Mouse (Mus musculus): ENCODE results near the gene Uqcc3. TPM values are rescaled to one million over a fixed set of nuclear protein-coding genes. Genes with fewer than 3 reads are reported as not detected.
A peak's percentile ranks its signal among the peaks of the same experiment; 100 is the strongest.

Uqcc3 gene
- 12.6 and 38.2 TPM in 2 replicates for total RNA-seq (2014; rRNA removed; ENCODE audit: low replicate concordance)
- polyA plus RNA-seq (2015; fragmentation: Nextera tagmentation; extraction: Ambion mirVana): 91.9 and 102 TPM in 2 replicates

DNA sequence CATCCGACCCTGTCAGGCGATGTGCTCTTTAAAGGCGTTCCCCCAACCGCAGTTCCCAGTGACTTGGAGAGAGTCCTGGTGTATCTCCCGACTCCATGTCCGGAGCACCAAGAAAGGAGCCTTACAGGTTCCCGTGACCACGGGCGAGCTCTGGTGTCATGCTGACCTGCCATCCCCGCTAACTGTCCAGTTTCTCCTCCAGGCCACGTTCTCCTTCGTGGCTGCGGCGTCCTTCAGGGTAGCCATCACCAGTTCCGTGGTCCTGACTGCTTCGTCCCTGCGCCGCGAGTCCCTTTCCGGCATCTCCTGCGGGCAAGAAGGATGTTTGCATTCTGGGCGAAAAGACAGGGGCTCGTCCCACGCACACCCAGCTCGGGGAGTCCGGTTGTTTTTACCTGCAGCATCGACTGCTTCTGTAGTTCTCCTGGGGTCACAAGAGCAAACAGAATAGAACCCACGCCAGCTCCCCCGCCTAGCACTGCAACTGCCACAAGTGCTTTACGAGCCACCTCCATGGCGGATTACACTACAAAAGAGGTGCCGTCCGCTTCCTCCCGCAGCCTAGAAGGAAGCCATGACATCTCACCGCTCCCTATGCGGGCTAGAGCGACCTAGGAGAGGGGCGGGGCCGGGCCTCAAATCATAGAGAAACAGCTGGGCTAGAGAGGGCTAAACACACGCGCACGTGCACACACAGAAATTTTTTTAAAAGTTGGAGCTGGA is at the start of gene Uqcc3:
TSS of gene Uqcc3 (minus strand) at position 613 of the 723 bp plus-strand sequence.
- Histone ChIP-seq H3K4me3 (ENCODE audit: low read depth, low read length) (peak within 1 kb of the TSS; percentile 72), H3K27ac (ENCODE audit: low read depth) (peak within 1 kb of the TSS; percentile 79), H3K27me3 (ENCODE audit: control insufficient read depth, insufficient read depth, low read length) (no peaks in the 10 kb centered on the region), H3K9ac (replicated peaks; ENCODE audit: low read depth, low read length) (peak within 1 kb of the TSS; percentile 75), H3K9me3 (replicated peaks; ENCODE audit: control insufficient read depth, low read length) (no peaks in the 10 kb centered on the region), H3K4me1 (ENCODE audit: control insufficient read depth, insufficient read depth) (peaks cover 3% of the 10 kb centered on the region), H3K4me2 (ENCODE audit: low read depth, low read length) (peak within 1 kb of the TSS; percentile 93), H3K36me3 (replicated peaks; ENCODE audit: control insufficient read depth, insufficient read depth, low read length) (peaks cover 21% of the 10 kb centered on the region)
- WGBS: under 1% methylated on average over 42 of the region's 42 CpGs
- ATAC-seq (ENCODE audit: insufficient read depth, low read depth) (peak; percentile 98), DNase-seq (ENCODE audit: low spot score) (peak; percentile 90)
- TF ChIP-seq CTCF (IDR thresholded peaks at IDR 0.05; ENCODE audit: low read depth): no peak
- no peak for TF ChIP-seq EP300 (IDR thresholded peaks at IDR 0.05; ENCODE audit: low read depth)

DNA sequence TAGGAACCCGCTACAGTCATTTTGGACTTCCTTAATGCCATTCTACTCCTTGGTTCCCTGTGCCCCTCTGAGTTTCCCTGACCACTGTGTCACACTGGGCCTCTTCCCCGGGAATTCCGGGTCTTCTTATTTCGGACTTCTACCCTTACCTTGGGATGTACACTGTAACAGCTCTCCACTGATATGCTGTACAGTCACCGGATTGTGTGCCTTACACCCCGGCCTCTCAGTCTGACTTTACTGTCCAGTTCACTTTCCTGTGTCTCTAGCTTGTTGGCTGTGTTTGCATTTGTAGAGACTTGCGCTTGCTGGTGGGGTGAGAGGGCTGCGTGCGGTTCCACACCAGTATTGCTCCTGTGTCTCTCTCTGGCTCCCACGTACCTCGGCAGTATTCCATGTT is 49.4 kb upstream of the Uqcc3 start:
- 12% methylated on average over 11 of the region's 11 CpGs for WGBS
- H3K4me1 ChIP-seq (ENCODE audit: control insufficient read depth, insufficient read depth): 0 out of 2 replicates have a peak, but pooled peaks cover 9% of the 10 kb centered on the region
- H3K9ac ChIP-seq (replicated peaks; ENCODE audit: low read depth, low read length): peak overlapping the region; percentile 80
- no peak for TF ChIP-seq CTCF (IDR thresholded peaks at IDR 0.05; ENCODE audit: low read depth)
- TF ChIP-seq EP300 (IDR thresholded peaks at IDR 0.05; ENCODE audit: low read depth): no peak
- H3K27ac ChIP-seq (ENCODE audit: low read depth): peak overlapping the region; percentile 82
- H3K4me2 ChIP-seq (ENCODE audit: low read depth, low read length): peak overlapping the region; percentile 89
- no peaks in the 10 kb centered on the region for H3K27me3 ChIP-seq (ENCODE audit: control insufficient read depth, insufficient read depth, low read length)
- no peak for DNase-seq (ENCODE audit: low spot score)
- peak overlapping the region; percentile 74 for H3K4me3 ChIP-seq (ENCODE audit: low read depth, low read length)
- no peaks in the 10 kb centered on the region for H3K9me3 ChIP-seq (replicated peaks; ENCODE audit: control insufficient read depth, low read length)
- H3K36me3 ChIP-seq (replicated peaks; ENCODE audit: control insufficient read depth, insufficient read depth, low read length): peaks cover 41% of the 10 kb centered on the region
- no peak for ATAC-seq (ENCODE audit: insufficient read depth, low read depth)

DNA sequence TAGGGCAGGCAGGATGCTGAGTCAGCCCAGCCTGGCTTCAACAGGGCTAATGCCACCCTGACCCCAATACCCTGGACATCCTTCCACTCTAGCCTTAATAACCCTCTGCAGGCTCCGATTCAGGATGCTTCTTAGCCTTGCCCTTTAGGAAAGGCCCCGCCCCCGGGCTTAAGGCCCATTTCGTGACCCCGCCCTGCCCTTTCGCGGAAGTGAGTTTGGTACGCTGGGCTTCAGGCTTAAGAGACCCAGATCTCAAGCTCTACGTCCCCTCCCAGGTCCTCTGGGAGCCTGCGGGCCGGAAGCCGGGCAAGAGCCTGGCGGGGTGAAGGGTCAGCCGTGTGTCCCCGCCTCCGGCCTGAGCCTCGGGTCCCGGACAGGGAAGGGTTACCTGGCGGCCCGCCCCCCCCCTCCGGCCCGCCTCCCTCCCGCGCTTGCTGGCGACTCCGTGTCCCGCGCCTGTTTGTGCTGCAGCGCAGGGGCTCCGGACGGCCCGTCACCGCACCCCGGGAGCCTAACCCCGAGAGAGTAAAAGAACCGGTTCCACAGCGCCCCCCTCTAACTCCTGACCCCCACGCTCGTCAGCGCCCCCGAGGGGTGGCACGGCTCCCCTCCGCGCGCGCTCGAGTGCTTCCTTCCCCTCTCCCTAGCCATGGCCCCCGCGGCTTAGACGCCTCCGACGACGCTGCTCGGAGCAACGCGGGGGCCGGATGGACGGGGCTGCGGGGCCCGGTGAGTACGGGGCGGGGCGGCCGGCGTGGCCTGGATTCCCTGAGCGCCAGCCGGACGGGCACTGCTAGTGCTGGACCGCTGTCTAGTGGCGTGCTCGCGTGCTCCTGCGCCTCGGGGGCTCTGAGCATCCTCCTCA is 48.7 kb upstream of the Uqcc3 start, which contains the start of the genes Rom1 and Eml3:
TSS of gene Rom1 (minus strand) at position 133 of the 865 bp plus-strand sequence.
TSS of gene Eml3 (plus strand) at position 329 of the 865 bp plus-strand sequence.
- Histone ChIP-seq H3K27me3 (ENCODE audit: control insufficient read depth, insufficient read depth, low read length) (no peaks in the 10 kb centered on the region), H3K4me3 (ENCODE audit: low read depth, low read length) (peak within 1 kb of the TSS; percentile 74), H3K4me2 (ENCODE audit: low read depth, low read length) (peak within 1 kb of the TSS; percentile 89), H3K36me3 (replicated peaks; ENCODE audit: control insufficient read depth, insufficient read depth, low read length) (peaks cover 35% of the 10 kb centered on the region), H3K4me1 (ENCODE audit: control insufficient read depth, insufficient read depth) (0 out of 2 replicates have a peak, but pooled peaks cover 9% of the 10 kb centered on the region), H3K9ac (replicated peaks; ENCODE audit: low read depth, low read length) (peak within 1 kb of the TSS; percentile 80), H3K27ac (ENCODE audit: low read depth) (peak within 1 kb of the TSS; percentile 82), H3K9me3 (replicated peaks; ENCODE audit: control insufficient read depth, low read length) (no peaks in the 10 kb centered on the region)
- TF ChIP-seq EP300 (IDR thresholded peaks at IDR 0.05; ENCODE audit: low read depth) (no peak), CTCF (IDR thresholded peaks at IDR 0.05; ENCODE audit: low read depth) (no peak; the same call in 1 of the 2 replicates)
- peak; percentile 79 for DNase-seq (ENCODE audit: low spot score)
- under 1% methylated on average over 66 of the region's 74 CpGs for WGBS
- ATAC-seq (ENCODE audit: insufficient read depth, low read depth): peak; percentile 83

DNA sequence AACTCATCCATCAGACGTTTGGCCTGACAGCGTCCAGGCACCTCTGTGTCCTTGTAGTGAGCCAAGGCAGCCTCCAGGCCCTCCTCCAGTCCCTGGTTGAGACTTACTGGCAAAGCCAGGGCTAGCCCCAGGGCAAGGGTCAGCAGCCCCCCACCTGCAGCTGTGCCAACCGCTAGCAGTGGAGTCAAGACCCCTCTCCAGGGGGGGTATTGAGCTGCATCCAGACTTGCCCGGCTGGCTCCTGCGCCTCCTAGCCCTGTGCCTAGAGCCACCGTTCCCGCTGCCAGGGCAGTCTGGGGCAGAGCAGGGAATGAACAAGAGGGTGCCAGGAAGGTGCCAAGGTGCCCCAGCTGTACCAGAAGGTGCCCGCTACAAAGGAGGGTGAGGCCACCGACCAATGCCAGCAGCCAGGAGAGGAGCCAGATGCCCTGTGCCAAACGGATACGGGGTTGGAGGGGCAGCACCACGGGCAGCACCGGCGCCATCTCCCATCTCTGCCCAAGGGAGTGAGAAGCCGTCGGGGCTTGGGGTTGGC is 48.0 kb upstream of the Uqcc3 start:
- WGBS: 20% methylated on average over 16 of the region's 16 CpGs
- peak overlapping the region; percentile 82; the same call in 1 of the 2 replicates for H3K27ac ChIP-seq (ENCODE audit: low read depth)
- peak overlapping the region; percentile 89 for H3K4me2 ChIP-seq (ENCODE audit: low read depth, low read length)
- no peaks in the 10 kb centered on the region for H3K9me3 ChIP-seq (replicated peaks; ENCODE audit: control insufficient read depth, low read length)
- ATAC-seq (ENCODE audit: insufficient read depth, low read depth): no peak; the same call in 1 of the 2 replicates
- H3K27me3 ChIP-seq (ENCODE audit: control insufficient read depth, insufficient read depth, low read length): no peaks in the 10 kb centered on the region
- no peak for DNase-seq (ENCODE audit: low spot score)
- TF ChIP-seq EP300 (IDR thresholded peaks at IDR 0.05; ENCODE audit: low read depth) (no peak), CTCF (IDR thresholded peaks at IDR 0.05; ENCODE audit: low read depth) (no peak)
- H3K36me3 ChIP-seq (replicated peaks; ENCODE audit: control insufficient read depth, insufficient read depth, low read length): peaks cover 31% of the 10 kb centered on the region
- H3K4me1 ChIP-seq (ENCODE audit: control insufficient read depth, insufficient read depth): 0 out of 2 replicates have a peak, but pooled peaks cover 9% of the 10 kb centered on the region
- peak overlapping the region; percentile 80 for H3K9ac ChIP-seq (replicated peaks; ENCODE audit: low read depth, low read length)
- H3K4me3 ChIP-seq (ENCODE audit: low read depth, low read length): peak overlapping the region; percentile 74

Measured in heart, postnatal 0 days (tissue).